Mouse (Mus musculus) midbrain, postnatal 0 days (tissue): ENCODE results near the gene Pidd1. TPM values are rescaled to one million over a fixed set of nuclear protein-coding genes. Genes with fewer than 3 reads are reported as not detected.

Experiments used
- ATAC-seq: fragments of 200-750 bp; cut with Nextera tagmentation; 2 replicates; pipeline ENCODE4 v1.8.0; 2017; ENCODE audit warnings: moderate number of reproducible peaks, mild to moderate bottlenecking, moderate TSS enrichment, moderate library complexity; ENCODE audit not compliant: low FRiP score
- DNase-seq: peaks from one replicate; pipeline ENCODE4 v3.0.0-alpha.2; 2015; ENCODE audit warnings: low spot score
- H3K27ac ChIP-seq: fragments of 300-500 bp; sonication (generic); 2 replicates; pipeline ENCODE4 v1.5.1; 2014; ENCODE audit warnings: low read depth, mild to moderate bottlenecking, low read length, mixed read lengths
- H3K27me3 ChIP-seq: fragments of 300-500 bp; sonication (generic); 2 replicates; pipeline ENCODE4 v1.6.1; 2014; ENCODE audit warnings: low read length, control low read depth, mixed read lengths; ENCODE audit not compliant: insufficient read depth
- H3K36me3 ChIP-seq: fragments of 300-500 bp; sonication (generic); 2 replicates; pipeline ENCODE4 v1.6.1; 2014; ENCODE audit warnings: low read length, control low read depth, mixed read lengths; ENCODE audit not compliant: insufficient read depth
- H3K4me1 ChIP-seq: fragments of 300-500 bp; sonication (generic); 2 replicates; pipeline ENCODE4 v1.6.1; 2014; ENCODE audit warnings: mild to moderate bottlenecking, control low read depth, antibody characterized with exemption, low read length, mixed read lengths; ENCODE audit not compliant: insufficient read depth
- H3K4me2 ChIP-seq: fragments of 300-500 bp; sonication (generic); 2 replicates; pipeline ENCODE4 v1.6.1; 2014; ENCODE audit warnings: low read depth, mild to moderate bottlenecking, low read length, mixed read lengths; ENCODE audit not compliant: poor library complexity, severe bottlenecking
- H3K4me3 ChIP-seq: fragments of 300-500 bp; sonication (generic); 2 replicates; pipeline ENCODE4 v1.5.1; 2014; ENCODE audit warnings: low read depth, mild to moderate bottlenecking, low read length, moderate library complexity
- H3K9ac ChIP-seq: fragments of 300-500 bp; sonication (generic); replicated peaks from 2 replicates; pipeline ENCODE4 v1.6.1; 2014; ENCODE audit warnings: mild to moderate bottlenecking, low read length, moderate library complexity, mixed read lengths; ENCODE audit not compliant: poor library complexity, severe bottlenecking
- H3K9me3 ChIP-seq: fragments of 300-500 bp; sonication (generic); 2 replicates; pipeline ENCODE4 v1.6.1; 2016; ENCODE audit warnings: low read length, control low read depth
- CTCF ChIP-seq: IDR thresholded peaks from 2 replicates; pipeline ENCODE4 v1.5.1; 2016; ENCODE audit warnings: antibody characterized with exemption, mild to moderate bottlenecking
- WGBS: fragments of 180-500 bp; shearing (Covaris S2); extraction: QIAGEN DNeasy Blood & Tissue Kit; methylation state at CpG from one replicate; pipeline ENCODE4 v1.1.7; 2014; 5-methylcytosine and 5-hydroxymethylcytosine counted together
- polyA plus RNA-seq: library from polyadenylated mRNA; unstranded; fragments of >200 nt; fragmentation: Nextera tagmentation; extraction: Ambion mirVana; gene quantifications from 2 replicates; pipeline ENCODE4 v1.2.1, GENCODE M21; 2015
- total RNA-seq: library from RNA; depleted of rRNA; stranded (reverse); fragments of >200 nt; gene quantifications from 2 replicates; pipeline ENCODE4 v1.2.3, GENCODE M21; 2014

Pidd1 gene
- total and polyA plus RNA-seq, 2 experiments from 2014 or later = 1.3 to 1.6 TPM

- DNase-seq (peak; percentile 58), ATAC-seq (no peak)
- WGBS = 26% methylated on average over 12 of the region's 12 CpGs
- Histone ChIP-seq H3K4me3 (peak overlapping the region; percentile 14; the same call in 1 of the 2 replicates), H3K36me3 (no peaks in the 10 kb centered on the region), H3K27me3 (no peaks in the 10 kb centered on the region), H3K9me3 (no peaks in the 10 kb centered on the region), H3K27ac (no peak overlapping the region), H3K9ac (no peak overlapping the region; the same call in 1 of the 2 replicates), H3K4me1 (peaks cover 2% of the 10 kb centered on the region; the same call in 1 of the 2 replicates), H3K4me2 (peak overlapping the region; percentile 49)
- TF ChIP-seq CTCF = peak; percentile 28; the same call in 1 of the 2 replicates
Measured at GRCm38 (mm10) chr7:141443081-141443821, 574 bp downstream of the Pidd1 start.

- H3K27me3 ChIP-seq = no peaks in the 10 kb centered on the region
- H3K4me2 ChIP-seq = no peak overlapping the region
- no peak overlapping the region for H3K9ac ChIP-seq
- DNase-seq (no peak), ATAC-seq (no peak)
- TF ChIP-seq CTCF = no peak
- H3K36me3 ChIP-seq = no peaks in the 10 kb centered on the region
- H3K4me1 ChIP-seq = peaks cover 4% of the 10 kb centered on the region; the same call in 1 of the 2 replicates
- WGBS = 93% methylated on average over 13 of the region's 13 CpGs
- H3K27ac ChIP-seq = no peak overlapping the region
- H3K4me3 ChIP-seq = no peak overlapping the region
- H3K9me3 ChIP-seq = no peaks in the 10 kb centered on the region
Measured at GRCm38 (mm10) chr7:141442199-141442598, 1.6 kb downstream of the Pidd1 start.

- no peak overlapping the region for H3K27ac ChIP-seq
- no peaks in the 10 kb centered on the region for H3K27me3 ChIP-seq
- no peak overlapping the region for H3K4me3 ChIP-seq
- H3K4me2 ChIP-seq = no peak overlapping the region
- DNase-seq (no peak), ATAC-seq (no peak)
- no peaks in the 10 kb centered on the region for H3K9me3 ChIP-seq
- 94% methylated on average over 9 of the region's 9 CpGs for WGBS
- H3K9ac ChIP-seq = no peak overlapping the region
- TF ChIP-seq CTCF = no peak
- no peaks in the 10 kb centered on the region for H3K36me3 ChIP-seq
- H3K4me1 ChIP-seq = peaks cover 4% of the 10 kb centered on the region; the same call in 1 of the 2 replicates
Measured at GRCm38 (mm10) chr7:141441460-141441859, 2.4 kb downstream of the Pidd1 start.

GRCm38 (mm10) chr7:141440613-141441012, 3.2 kb downstream of the Pidd1 start:
- Histone ChIP-seq H3K9me3 (no peaks in the 10 kb centered on the region), H3K27me3 (no peaks in the 10 kb centered on the region), H3K27ac (no peak overlapping the region), H3K4me1 (peaks cover 9% of the 10 kb centered on the region; the same call in 1 of the 2 replicates), H3K4me3 (no peak overlapping the region), H3K36me3 (no peaks in the 10 kb centered on the region), H3K9ac (no peak overlapping the region), H3K4me2 (no peak overlapping the region)
- 36% methylated on average over 6 of the region's 6 CpGs for WGBS
- peak; percentile 71 for TF ChIP-seq CTCF
- no peak for ATAC-seq
- peak; percentile 68 for DNase-seq

GRCm38 (mm10) chr7:141439811-141440210, 4.0 kb downstream of the Pidd1 start:
- peaks cover 11% of the 10 kb centered on the region for H3K4me1 ChIP-seq
- ATAC-seq (no peak), DNase-seq (no peak)

GRCm38 (mm10) chr7:141439140-141439679, 4.6 kb downstream of the Pidd1 start:
- Histone ChIP-seq H3K9me3 (no peaks in the 10 kb centered on the region), H3K36me3 (no peaks in the 10 kb centered on the region), H3K27me3 (no peaks in the 10 kb centered on the region), H3K4me2 (no peak overlapping the region), H3K9ac (no peak overlapping the region), H3K4me1 (peaks cover 14% of the 10 kb centered on the region), H3K4me3 (no peak overlapping the region), H3K27ac (no peak overlapping the region)
- no peak for TF ChIP-seq CTCF
- 95% methylated on average over 10 of the region's 10 CpGs for WGBS
- no peak for DNase-seq
- ATAC-seq = no peak

More at GRCm38 (mm10) chr7:141439811-141440210, 4.0 kb downstream of the Pidd1 start:
- H3K27ac ChIP-seq = no peak overlapping the region
- no peak overlapping the region for H3K4me2 ChIP-seq
- H3K36me3 ChIP-seq = no peaks in the 10 kb centered on the region
- WGBS = 93% methylated on average over 11 of the region's 11 CpGs
- H3K27me3 ChIP-seq = no peaks in the 10 kb centered on the region
- H3K9ac ChIP-seq = no peak overlapping the region
- TF ChIP-seq CTCF = no peak
- H3K4me3 ChIP-seq = no peak overlapping the region
- H3K9me3 ChIP-seq = no peaks in the 10 kb centered on the region
